Mouse (Mus musculus) myocyte (in vitro differentiated cells): ENCODE measurements at regions not wholly inside any gene's neighbourhood (a gene's known extent, or its start where the extent isn't known, plus 50 kb on each side); places are given as distances from the start of the nearest gene placed in this dataset.

Experiments used
- CEBPB ChIP-seq: IDR thresholded peaks from 2 replicates; pipeline ENCODE4 v1.6.1; 2011; ENCODE audit warnings: mild to moderate bottlenecking, moderate library complexity; ENCODE audit not compliant: poor library complexity, insufficient read depth, severe bottlenecking
- POLR2A ChIP-seq: IDR thresholded peaks from one replicate; pipeline ENCODE4 v1.6.1; 2011; ENCODE audit warnings: low read depth, mild to moderate bottlenecking, control low read depth, moderate library complexity; ENCODE audit not compliant: insufficient read length
- REST ChIP-seq: IDR thresholded peaks from one replicate; pipeline ENCODE4 v1.6.1; 2011; ENCODE audit warnings: mild to moderate bottlenecking, control low read depth, moderate library complexity; ENCODE audit not compliant: insufficient read depth, insufficient read length
- USF1 ChIP-seq: IDR thresholded peaks from one replicate; pipeline ENCODE4 v1.6.1; 2011; ENCODE audit warnings: low read depth, mild to moderate bottlenecking, control low read depth, moderate library complexity

- TF ChIP-seq POLR2A (no peak), REST (no peak), USF1 (no peak), CEBPB (no peak)
These were observed 311.2 kb downstream of the Hace1 start for GRCm38 (mm10) chr10:45888835-45889234.
